Mouse (Mus musculus): Measurements from ENCODE around the gene Slit3.

DNA sequence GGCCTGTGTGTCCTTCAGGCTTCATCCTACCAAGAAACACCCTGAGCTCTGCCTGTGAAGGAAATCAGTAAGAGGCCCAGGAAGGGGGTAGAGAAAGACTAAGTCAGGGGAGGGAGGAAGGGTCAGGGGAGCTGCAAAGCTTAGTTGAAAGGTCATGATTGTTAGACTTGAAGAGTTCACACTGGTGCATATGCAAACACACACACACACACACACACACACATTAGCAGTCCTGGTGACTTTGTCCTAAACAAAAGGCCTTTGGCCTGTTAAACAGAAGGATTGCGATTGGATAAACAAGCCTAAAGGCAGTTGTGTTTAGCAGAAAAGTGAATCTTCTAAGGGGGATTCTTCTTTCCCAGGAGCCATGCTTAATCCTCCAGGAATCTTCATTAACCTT is 7.7 kb upstream of the Slit3 start:
- no peak for TF ChIP-seq TAL1 (IDR thresholded peaks at IDR 0.05; ENCODE audit: low read length)
- TF ChIP-seq GATA1 (IDR thresholded peaks at IDR 0.05; ENCODE audit: low read length), result no peak
